Mouse (Mus musculus) CH12.LX (cell line): ENCODE measurements around the gene Eif5a2. TPM values are rescaled to one million over a fixed set of nuclear protein-coding genes. Genes with fewer than 3 reads are reported as not detected.

Experiments
- DNase-seq: peaks from one replicate; pipeline ENCODE4 v3.0.0-alpha.2; 2013; ENCODE audit errors: extremely low read depth
- H3K27ac ChIP-seq: 2 replicates; pipeline ENCODE4 v1.5.1; 2012; ENCODE audit warnings: low read depth, mild to moderate bottlenecking, control low read depth, moderate library complexity; ENCODE audit not compliant: insufficient read depth
- H3K27me3 ChIP-seq: replicated peaks from 2 replicates; pipeline ENCODE3; 2012; ENCODE audit warnings: inconsistent platforms
- H3K36me3 ChIP-seq, 2 experiments: replicated peaks in 1 of 2; 2 replicates each; pipeline versions ENCODE3 to v1.6.1; 2012; ENCODE audit warnings: inconsistent platforms in 1 of 2, low read length in 1 of 2, mild to moderate bottlenecking in 1 of 2, mixed read lengths in 1 of 2, moderate library complexity in 1 of 2; ENCODE audit not compliant: control insufficient read depth in 1 of 2, insufficient read depth in 1 of 2
- H3K4me1 ChIP-seq, 2 experiments: 2 replicates each; pipeline ENCODE4 v1.6.1; 2012; ENCODE audit warnings: inconsistent platforms in 1 of 2, moderate library complexity in 1 of 2; ENCODE audit not compliant: insufficient read depth in 2 of 2, control insufficient read depth in 1 of 2
- H3K4me2 ChIP-seq: 2 replicates; pipeline ENCODE4 v1.6.1; 2012; ENCODE audit warnings: low read depth, mild to moderate bottlenecking, control low read depth; ENCODE audit not compliant: poor library complexity, insufficient read depth, severe bottlenecking
- H3K4me3 ChIP-seq, 3 experiments: fragments of 150-350 bp in 1 of 3; sonication (generic) in 1 of 3; replicated peaks in 1 of 3; 2 replicates each; pipeline versions ENCODE3 to v1.5.1; 2011 to 2012; ENCODE audit warnings: low read depth in 2 of 3, low read length in 2 of 3, mild to moderate bottlenecking in 2 of 3, moderate library complexity in 2 of 3, control low read depth in 1 of 3, improper control_type of control experiment in 1 of 3, inconsistent platforms in 1 of 3, mixed read lengths in 1 of 3; ENCODE audit not compliant: poor library complexity in 1 of 3
- H3K79me2 ChIP-seq: replicated peaks from 2 replicates; pipeline ENCODE4 v1.6.1; 2012; ENCODE audit warnings: mild to moderate bottlenecking, moderate library complexity; ENCODE audit not compliant: control insufficient read depth, poor library complexity, insufficient read depth, severe bottlenecking; ENCODE audit errors: extremely low read depth
- H3K9ac ChIP-seq: 2 replicates; pipeline ENCODE4 v1.6.1; 2012; ENCODE audit warnings: low read depth, mild to moderate bottlenecking, control low read depth, moderate library complexity; ENCODE audit not compliant: insufficient read depth
- H3K9me3 ChIP-seq: replicated peaks from 2 replicates; pipeline ENCODE3; 2012; ENCODE audit warnings: low read length, inconsistent platforms, mixed read lengths
- BHLHE40 ChIP-seq: IDR thresholded peaks from 2 replicates; pipeline ENCODE4 v1.6.1; 2011; ENCODE audit warnings: mild to moderate bottlenecking, low read depth, low read length, improper control_type of control experiment
- CHD1 ChIP-seq: IDR thresholded peaks from 2 replicates; pipeline ENCODE4 v1.6.1; 2012; ENCODE audit warnings: low read depth, low read length, improper control_type of control experiment, inconsistent platforms
- CTCF ChIP-seq, 2 experiments: IDR thresholded peaks in 1 of 2; conservative IDR thresholded peaks in 1 of 2; 2 replicates each; pipeline ENCODE4 v1.5.1; 2011 to 2012; ENCODE audit warnings: low read depth in 2 of 2, low read length in 2 of 2, improper control_type of control experiment in 1 of 2, inconsistent platforms in 1 of 2, mild to moderate bottlenecking in 1 of 2, moderate library complexity in 1 of 2
- E2F4 ChIP-seq: IDR thresholded peaks from 2 replicates; pipeline ENCODE4 v1.6.1; 2011; ENCODE audit warnings: low read depth, low read length, improper control_type of control experiment; ENCODE audit not compliant: insufficient replicate concordance
- ELF1 ChIP-seq: IDR thresholded peaks from 2 replicates; pipeline ENCODE4 v1.6.1; 2014; ENCODE audit warnings: low read depth, mild to moderate bottlenecking, inconsistent platforms, low read length, improper control_type of control experiment
- EP300 ChIP-seq: IDR thresholded peaks from 2 replicates; pipeline ENCODE4 v1.6.1; 2011; ENCODE audit warnings: low read length, improper control_type of control experiment
- ETS1 ChIP-seq: conservative IDR thresholded peaks from 2 replicates; pipeline ENCODE4 v1.6.1; 2012; ENCODE audit warnings: low read depth, mild to moderate bottlenecking, inconsistent platforms, low read length, improper control_type of control experiment, moderate library complexity
- GABPA ChIP-seq: IDR thresholded peaks from 2 replicates; pipeline ENCODE4 v1.6.1; 2012; ENCODE audit warnings: low read depth, low read length, improper control_type of control experiment, inconsistent platforms; ENCODE audit not compliant: insufficient replicate concordance
- HCFC1 ChIP-seq: IDR thresholded peaks from 2 replicates; pipeline ENCODE4 v1.6.1; 2012; ENCODE audit warnings: low read depth, mild to moderate bottlenecking, inconsistent platforms, low read length, improper control_type of control experiment
- IRF4 ChIP-seq: IDR thresholded peaks from 2 replicates; pipeline ENCODE4 v1.6.1; 2014; ENCODE audit warnings: low read depth, mild to moderate bottlenecking, inconsistent platforms, low read length, improper control_type of control experiment
- JUND ChIP-seq: conservative IDR thresholded peaks from 2 replicates; pipeline ENCODE4 v1.6.1; 2011; ENCODE audit warnings: low read depth, low read length, improper control_type of control experiment
- KAT2A ChIP-seq: IDR thresholded peaks from 2 replicates; pipeline ENCODE4 v1.6.1; 2012; ENCODE audit warnings: low read length, improper control_type of control experiment, inconsistent platforms; ENCODE audit not compliant: insufficient replicate concordance
- MAFK ChIP-seq: IDR thresholded peaks from 2 replicates; pipeline ENCODE4 v1.6.1; 2011; ENCODE audit warnings: low read length, improper control_type of control experiment; ENCODE audit not compliant: insufficient replicate concordance
- MAX ChIP-seq: IDR thresholded peaks from 2 replicates; pipeline ENCODE4 v1.6.1; 2011; ENCODE audit warnings: low read length, improper control_type of control experiment
- MXI1 ChIP-seq: IDR thresholded peaks from 2 replicates; pipeline ENCODE4 v1.6.1; 2011; ENCODE audit warnings: mild to moderate bottlenecking, low read depth, low read length, improper control_type of control experiment
- NELFE ChIP-seq: IDR thresholded peaks from 2 replicates; pipeline ENCODE4 v1.6.1; 2011; ENCODE audit warnings: low read depth, low read length, improper control_type of control experiment
- NRF1 ChIP-seq: IDR thresholded peaks from 2 replicates; pipeline ENCODE4 v1.6.1; 2014; ENCODE audit warnings: low read depth, mild to moderate bottlenecking, inconsistent platforms, low read length, improper control_type of control experiment, moderate library complexity
- PAX5 ChIP-seq: IDR thresholded peaks from 2 replicates; pipeline ENCODE4 v1.6.1; 2012; ENCODE audit warnings: low read length, inconsistent platforms, mixed read lengths
- POLR2AphosphoS2 ChIP-seq: IDR thresholded peaks from 2 replicates; pipeline ENCODE4 v1.6.1; 2011; ENCODE audit warnings: low read depth, low read length, improper control_type of control experiment
- TCF12 ChIP-seq: IDR thresholded peaks from 2 replicates; pipeline ENCODE4 v1.6.1; 2014; ENCODE audit warnings: low read depth, mild to moderate bottlenecking, inconsistent platforms, low read length, improper control_type of control experiment
- UBTF ChIP-seq: IDR thresholded peaks from 2 replicates; pipeline ENCODE4 v1.6.1; 2012; ENCODE audit warnings: low read depth, mild to moderate bottlenecking, inconsistent platforms, low read length, improper control_type of control experiment, moderate library complexity
- USF2 ChIP-seq: conservative IDR thresholded peaks from 2 replicates; pipeline ENCODE4 v1.6.1; 2011; ENCODE audit warnings: low read depth, low read length, improper control_type of control experiment
- ZC3H11A ChIP-seq: IDR thresholded peaks from 2 replicates; pipeline ENCODE4 v1.6.1; 2012; ENCODE audit warnings: low read depth, mild to moderate bottlenecking, inconsistent platforms, low read length, improper control_type of control experiment
- ZKSCAN1 ChIP-seq: IDR thresholded peaks from 2 replicates; pipeline ENCODE4 v1.6.1; 2012; ENCODE audit warnings: low read depth, inconsistent platforms, low read length, improper control_type of control experiment, borderline replicate concordance
- ZMIZ1 ChIP-seq: IDR thresholded peaks from 2 replicates; pipeline ENCODE4 v1.6.1; 2012; ENCODE audit warnings: low read depth, mild to moderate bottlenecking, inconsistent platforms, low read length, improper control_type of control experiment
- ZNF384 ChIP-seq: IDR thresholded peaks from 2 replicates; pipeline ENCODE4 v1.6.1; 2012; ENCODE audit warnings: low read depth, low read length, improper control_type of control experiment, inconsistent platforms
- dilution Hi-C: fragments of 300-500 bp; cut with MboI; formaldehyde crosslinking; loops from 2 replicates; pipeline ENCODE4 v1.14.3; 2020; ENCODE audit warnings: low sequenced_read_pairs; ENCODE audit not compliant: extremely low pct_unique_long_range_greater_than_20kb, extremely low pct_ligation_motif_present
- in situ Hi-C: fragments of 300-500 bp; cut with MboI; formaldehyde crosslinking; loops from 3 replicates; pipeline ENCODE4 v1.14.3; 2019; ENCODE audit warnings: low sequenced_read_pairs, low pct_ligation_motif_present, low pct_unique_long_range_greater_than_20kb, mixed read lengths
- polyA plus RNA-seq: library from polyadenylated mRNA; unstranded; fragments of >175 nt; gene quantifications from 2 replicates; pipeline ENCODE4 v1.2.1, GENCODE M21; 2012; ENCODE audit warnings: low read depth; ENCODE audit not compliant: insufficient read length
- total RNA-seq, 2 experiments: library from RNA; depleted of rRNA; stranded (reverse); fragments of 300-350 nt in 1 of 2; fragments of >200 nt in 1 of 2; gene quantifications; 2 replicates each; pipeline ENCODE4 v1.2.3; 2012 to 2014

Gene Eif5a2
- total and polyA plus RNA-seq, 3 experiments = not detected

GRCm38 (mm10) chr3:28775958-28776357 lies 5.1 kb upstream of the Eif5a2 start:
- H3K4me3 ChIP-seq = no peak overlapping the region
- no peak overlapping the region for H3K27ac ChIP-seq
- dilution Hi-C loops (no loop called here), in situ Hi-C loops (no loop called here)
- no peak overlapping the region for H3K9ac ChIP-seq
- H3K4me1 ChIP-seq = no peaks in the 10 kb centered on the region
- peaks cover 4% of the 10 kb centered on the region for H3K9me3 ChIP-seq
- no peaks in the 10 kb centered on the region for H3K79me2 ChIP-seq
- no peak for TF ChIP-seq MAX
- no peak for TF ChIP-seq ELF1
- TF ChIP-seq ETS1 = no peak
- TF ChIP-seq GABPA = no peak
- no peak for TF ChIP-seq EP300
- TF ChIP-seq CTCF (conservative IDR thresholded peaks at IDR 0.05 in 1 of 2, IDR thresholded peaks at IDR 0.05 in 1 of 2; ENCODE audit: low read depth in 2 of 2, low read length in 2 of 2) = no peak
- TF ChIP-seq IRF4 = no peak
- TF ChIP-seq E2F4 = no peak
- H3K36me3 ChIP-seq = no peaks in the 10 kb centered on the region
- H3K4me2 ChIP-seq = no peak overlapping the region
- H3K27me3 ChIP-seq = no peaks in the 10 kb centered on the region
- no peak for DNase-seq

DNA sequence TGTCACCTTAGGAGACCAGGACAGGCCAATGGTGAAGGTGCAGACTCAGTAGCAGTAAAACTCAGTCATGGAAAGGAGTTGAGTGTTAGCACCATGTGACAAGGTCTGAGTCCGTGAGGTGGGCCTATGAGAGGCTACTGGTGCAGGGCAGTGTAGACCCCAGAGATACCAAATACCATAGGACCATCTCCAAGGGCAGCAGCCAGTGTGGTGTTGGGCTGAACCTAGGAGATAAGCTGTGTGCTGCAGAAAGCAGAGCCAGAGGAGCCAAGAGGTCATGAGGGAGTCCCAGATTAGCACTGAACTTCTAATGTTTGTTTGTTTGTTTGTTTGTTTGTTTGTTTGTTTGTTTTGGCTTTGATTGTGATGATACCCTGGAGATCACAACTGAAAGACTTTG lies 4.6 kb upstream of the Eif5a2 start:
- dilution Hi-C loops = no loop called here

GRCm38 (mm10) chr3:28780511-28780910 lies 565 bp upstream of the Eif5a2 start:
- no peaks in the 10 kb centered on the region for H3K27me3 ChIP-seq
- no peak overlapping the region for H3K9ac ChIP-seq
- no peak for DNase-seq
- no peaks in the 10 kb centered on the region for H3K4me1 ChIP-seq
- H3K4me2 ChIP-seq = no peak overlapping the region
- no peaks in the 10 kb centered on the region for H3K79me2 ChIP-seq
- H3K27ac ChIP-seq = no peak overlapping the region
- in situ Hi-C loops = no loop called here
- H3K36me3 ChIP-seq = no peaks in the 10 kb centered on the region
- peaks cover 9% of the 10 kb centered on the region for H3K9me3 ChIP-seq
- TF ChIP-seq UBTF (no peak), KAT2A (no peak), HCFC1 (no peak), ETS1 (no peak), MAX (no peak), GABPA (no peak), ZNF384 (no peak), MXI1 (no peak), POLR2AphosphoS2 (no peak), ZC3H11A (no peak), JUND (no peak), CHD1 (no peak)
- no peak overlapping the region for H3K4me3 ChIP-seq
- dilution Hi-C loops = no loop called here

More for the DNA sequence above, 4.6 kb upstream of the Eif5a2 start:
- Histone ChIP-seq H3K27ac (no peak overlapping the region), H3K9me3 (peaks cover 7% of the 10 kb centered on the region), H3K4me1 (no peaks in the 10 kb centered on the region), H3K4me2 (no peak overlapping the region), H3K36me3 (no peaks in the 10 kb centered on the region), H3K27me3 (no peaks in the 10 kb centered on the region), H3K79me2 (no peaks in the 10 kb centered on the region), H3K4me3 (no peak overlapping the region), H3K9ac (no peak overlapping the region)
- no peak for DNase-seq
- in situ Hi-C loops = no loop called here
- TF ChIP-seq E2F4 (no peak), NRF1 (no peak), NELFE (no peak), TCF12 (no peak), ZKSCAN1 (no peak), MAFK (no peak), ELF1 (no peak), ZC3H11A (no peak), USF2 (no peak), GABPA (no peak), ZMIZ1 (no peak), BHLHE40 (no peak), PAX5 (no peak), UBTF (no peak), CHD1 (no peak), POLR2AphosphoS2 (no peak)
